Mouse (Mus musculus): ENCODE data around the gene Nt5dc1. TPM values are rescaled to one million over a fixed set of nuclear protein-coding genes. Genes with fewer than 3 reads are reported as not detected.
A peak's percentile ranks its signal among the peaks of the same experiment; 100 is the strongest.
"Not testable (repeated sequence)": the region's sequence is repeated elsewhere in the genome, so short reads cannot be mapped to it uniquely, and the experiment has no call there.

Nt5dc1 gene
- polyA plus RNA-seq, 1 experiment from 2014 or later, result 5.0 TPM

- H3K4me3 ChIP-seq; DNase-seq (ENCODE audit: low spot score); H3K27me3 ChIP-seq (ENCODE audit: insufficient read depth, poor library complexity, severe bottlenecking); H3K4me1 ChIP-seq (replicated peaks); H3K27ac ChIP-seq; H3K9me3 ChIP-seq; H3K36me3 ChIP-seq: not testable (repeated sequence)
- WGBS, result 93% methylated on average over 9 of the region's 9 CpGs
Measured at GRCm38 (mm10) chr10:34252833-34253232, 165.5 kb downstream of the Nt5dc1 start.

GRCm38 (mm10) chr10:34249594-34249993 lies 168.8 kb downstream of the Nt5dc1 start:
- Histone ChIP-seq H3K27ac (no peak overlapping the region), H3K4me1 (replicated peaks) (peaks cover 12% of the 10 kb centered on the region), H3K27me3 (ENCODE audit: insufficient read depth, poor library complexity, severe bottlenecking) (no peaks in the 10 kb centered on the region), H3K9me3 (no peaks in the 10 kb centered on the region), H3K36me3 (no peaks in the 10 kb centered on the region), H3K4me3 (no peak overlapping the region)
- WGBS, result 65% methylated on average over 2 of the region's 2 CpGs
- no peak for DNase-seq (ENCODE audit: low spot score)

- 53% methylated on average over 3 of the region's 3 CpGs for WGBS
- H3K9me3 ChIP-seq, result no peaks in the 10 kb centered on the region
- no peaks in the 10 kb centered on the region for H3K36me3 ChIP-seq
- H3K27me3 ChIP-seq (ENCODE audit: insufficient read depth, poor library complexity, severe bottlenecking), result no peaks in the 10 kb centered on the region
- DNase-seq (ENCODE audit: low spot score), result no peak
- peaks cover 12% of the 10 kb centered on the region for H3K4me1 ChIP-seq (replicated peaks)
- no peak overlapping the region for H3K4me3 ChIP-seq
- 0 out of 2 replicates have a peak overlapping the region, but pooled peaks have one; percentile 62 for H3K27ac ChIP-seq
Measured at GRCm38 (mm10) chr10:34247757-34248156, 170.6 kb downstream of the Nt5dc1 start.

DNA sequence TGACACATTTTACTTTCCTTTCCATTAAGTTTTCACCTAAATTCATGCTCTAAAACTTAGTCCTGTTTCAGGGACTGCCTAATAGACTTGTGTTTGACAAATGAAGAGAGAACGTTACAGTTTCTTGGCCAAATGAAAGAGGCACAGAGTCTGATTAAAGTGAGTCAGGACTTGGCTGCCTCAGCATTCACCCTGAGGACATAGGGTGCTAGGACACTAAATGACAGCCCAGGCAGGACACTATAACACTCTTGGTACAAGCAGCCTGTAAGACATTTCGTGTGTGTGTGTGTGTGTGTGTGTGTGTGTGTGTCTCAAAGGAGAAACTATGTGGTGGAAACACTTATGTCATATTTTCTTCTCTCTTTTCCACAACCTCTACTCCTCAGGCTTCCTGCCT lies 172.2 kb downstream of the Nt5dc1 start:
- Histone ChIP-seq H3K27ac (no peak overlapping the region), H3K9me3 (no peaks in the 10 kb centered on the region), H3K4me1 (replicated peaks) (peaks cover 12% of the 10 kb centered on the region), H3K4me3 (no peak overlapping the region), H3K27me3 (ENCODE audit: insufficient read depth, poor library complexity, severe bottlenecking) (no peaks in the 10 kb centered on the region), H3K36me3 (no peaks in the 10 kb centered on the region)
- DNase-seq (ENCODE audit: low spot score), result no peak
- 84% methylated on average over 2 of the region's 2 CpGs for WGBS

DNA sequence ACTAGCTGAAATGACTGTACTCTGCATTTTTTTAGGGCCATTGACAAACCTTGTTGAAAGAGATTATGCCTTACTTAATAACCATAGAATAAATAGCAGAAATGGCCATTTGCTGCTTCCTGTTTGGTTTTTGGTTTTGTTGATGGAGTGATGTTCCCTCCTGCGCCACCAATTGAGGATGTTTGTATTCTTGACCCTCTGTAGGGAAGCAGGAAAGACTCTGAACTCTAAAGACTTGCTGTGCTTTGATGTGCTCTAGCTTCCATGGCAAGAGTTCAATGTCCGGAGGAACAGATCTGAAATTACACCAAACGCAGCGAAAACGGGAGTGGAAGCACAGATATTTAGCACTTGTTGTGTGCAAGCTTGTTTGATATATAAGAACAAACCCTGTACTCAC lies 173.6 kb downstream of the Nt5dc1 start:
- H3K9me3 ChIP-seq, result no peaks in the 10 kb centered on the region
- peaks cover 12% of the 10 kb centered on the region for H3K4me1 ChIP-seq (replicated peaks)
- no peaks in the 10 kb centered on the region for H3K36me3 ChIP-seq
- no peaks in the 10 kb centered on the region for H3K27me3 ChIP-seq (ENCODE audit: insufficient read depth, poor library complexity, severe bottlenecking)
- H3K4me3 ChIP-seq, result no peak overlapping the region
- H3K27ac ChIP-seq, result no peak overlapping the region
- DNase-seq (ENCODE audit: low spot score), result no peak
- WGBS, result 73% methylated on average over 5 of the region's 5 CpGs

DNA sequence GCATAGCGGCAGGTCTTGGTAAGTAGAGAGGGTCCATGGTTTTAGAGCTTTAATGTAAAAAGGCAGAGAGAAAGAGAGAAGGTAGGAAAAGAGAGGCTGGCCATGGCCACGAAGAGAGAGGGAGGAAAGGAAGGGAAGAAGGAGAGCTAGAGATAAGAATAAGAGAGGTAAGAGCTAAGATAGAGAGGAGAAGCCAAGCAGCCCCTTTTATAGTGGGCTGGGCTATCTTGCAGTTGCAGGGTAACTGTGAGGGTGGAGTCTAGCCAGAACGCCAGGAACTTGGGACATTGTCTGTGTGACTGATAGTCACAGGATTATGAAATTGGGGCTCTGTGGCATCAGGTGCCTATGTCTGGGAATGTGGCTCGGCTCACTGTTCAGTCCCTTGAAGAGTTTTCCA lies 179.8 kb downstream of the Nt5dc1 start:
- Histone ChIP-seq H3K4me1 (replicated peaks) (peaks cover 12% of the 10 kb centered on the region; the same call in 1 of the 2 replicates), H3K4me3 (no peak overlapping the region), H3K36me3 (no peaks in the 10 kb centered on the region), H3K27ac (no peak overlapping the region), H3K9me3 (no peaks in the 10 kb centered on the region), H3K27me3 (ENCODE audit: insufficient read depth, poor library complexity, severe bottlenecking) (no peaks in the 10 kb centered on the region)
- WGBS, result 80% methylated on average over 4 of the region's 4 CpGs
- DNase-seq (ENCODE audit: low spot score), result no peak

Other genes with a start within 250 kb of the Nt5dc1 start
- 18.4 and 25.1 TPM in 2 replicates for gene Dse, start 210.8 kb downstream of the Nt5dc1 start, polyA plus RNA-seq (2016; fragmentation: Nextera tagmentation; extraction: Ambion mirVana)
- gene Tspyl1, start 136.4 kb downstream of the Nt5dc1 start, polyA plus RNA-seq (2016; fragmentation: Nextera tagmentation; extraction: Ambion mirVana), result 70.1 and 83.3 TPM in 2 replicates
- 49.2 and 77.6 TPM in 2 replicates for gene Tspyl4, start 121.1 kb downstream of the Nt5dc1 start, polyA plus RNA-seq (2016; fragmentation: Nextera tagmentation; extraction: Ambion mirVana)
- gene Col10a1, start 28.6 kb downstream of the Nt5dc1 start, polyA plus RNA-seq (2016; fragmentation: Nextera tagmentation; extraction: Ambion mirVana), result 0.12 TPM in 1 of 2 replicates, not detected in the other
- 2.7 and 3.4 TPM in 2 replicates for gene Frk, start 64.8 kb upstream of the Nt5dc1 start, polyA plus RNA-seq (2016; fragmentation: Nextera tagmentation; extraction: Ambion mirVana)